Mouse (Mus musculus) monocyte, adult 2 months (primary cell): ENCODE data around the gene Ntrk2.

ENCODE experiments used
- DNase-seq, 2 experiments: peaks; one replicate each; pipeline ENCODE4 v3.0.0; 2022; ENCODE audit warnings: low spot score in 2 of 2, low read depth in 1 of 2

The Ntrk2 gene

DNA sequence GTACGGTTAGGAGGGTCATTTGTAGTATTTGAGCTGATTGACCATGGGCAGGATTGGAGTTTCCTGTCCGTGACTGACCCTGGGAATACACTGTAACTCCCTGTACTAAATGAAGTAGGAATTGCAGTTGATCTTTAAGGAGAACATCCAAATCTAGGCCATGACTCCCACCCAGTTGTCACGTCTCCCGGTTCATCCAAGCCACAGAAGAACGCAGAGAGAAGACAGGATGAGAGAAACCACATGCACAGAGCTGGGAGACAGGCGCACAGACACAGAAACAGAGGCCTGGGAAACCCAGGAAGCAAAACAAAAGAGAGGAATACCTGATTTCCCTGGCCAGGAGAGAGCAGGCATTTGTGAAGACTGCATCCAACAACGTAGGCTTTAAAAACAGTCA, 117.1 kb downstream of the Ntrk2 start:
- DNase-seq = no peak

- no peak for DNase-seq
Observed at GRCm38 (mm10) chr13:58924486-58924885, 118.1 kb downstream of the Ntrk2 start.

DNA sequence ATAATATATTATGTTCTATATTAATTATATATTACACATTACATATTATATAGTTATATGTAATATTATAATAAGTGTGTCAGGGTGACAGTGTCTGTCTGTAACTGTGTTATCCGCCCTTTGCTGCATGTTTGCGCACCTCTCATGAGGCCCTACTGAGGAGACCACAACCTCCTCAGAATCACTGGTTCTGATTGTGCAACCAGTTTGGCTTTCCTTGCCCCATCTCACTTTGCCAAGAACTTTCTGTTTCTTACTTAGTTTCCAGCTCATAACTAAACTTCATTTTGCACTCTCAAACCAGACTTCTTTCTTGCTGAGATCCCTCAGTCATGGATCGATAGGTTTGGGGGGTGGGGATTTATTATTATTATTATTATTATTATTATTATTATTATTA, 120.8 kb downstream of the Ntrk2 start:
- DNase-seq = no peak

DNA sequence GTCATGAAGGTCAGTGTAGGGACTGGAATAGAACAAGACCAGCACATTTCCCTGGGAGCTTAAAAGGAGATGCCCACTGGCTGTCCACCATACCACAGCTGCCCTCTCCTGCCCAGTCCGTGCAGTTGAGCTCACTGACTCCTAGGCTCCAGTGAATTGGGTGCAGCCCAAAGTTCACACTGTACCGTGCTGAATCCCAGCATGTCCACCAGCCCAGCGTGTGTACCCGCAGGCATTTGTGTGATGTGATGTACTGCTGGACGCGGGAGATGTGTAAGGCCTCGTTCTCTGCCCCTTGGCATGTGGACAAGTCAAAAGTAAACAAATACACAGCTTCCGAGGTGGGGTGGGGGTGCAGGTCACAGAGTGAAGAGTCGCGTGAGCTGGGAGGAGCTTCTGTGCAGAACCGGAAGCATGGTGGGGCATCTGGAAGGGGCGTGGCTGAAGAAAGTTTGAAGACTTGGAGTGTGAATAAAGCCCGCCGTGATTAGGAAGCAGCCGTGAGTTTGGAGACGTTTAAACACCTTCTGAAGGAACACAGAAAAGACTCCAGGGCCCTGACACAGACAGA, 121.4 kb downstream of the Ntrk2 start:
- no peak for DNase-seq

GRCm38 (mm10) chr13:58928668-58929436, 122.5 kb downstream of the Ntrk2 start:
- DNase-seq = no peak

GRCm38 (mm10) chr13:58930161-58930560, 123.8 kb downstream of the Ntrk2 start:
- no peak for DNase-seq

GRCm38 (mm10) chr13:58933126-58933525, 126.8 kb downstream of the Ntrk2 start:
- DNase-seq = no peak

- DNase-seq = no peak
Observed at GRCm38 (mm10) chr13:58934576-58935110, 128.3 kb downstream of the Ntrk2 start.

GRCm38 (mm10) chr13:58935956-58936495, 129.7 kb downstream of the Ntrk2 start:
- no peak for DNase-seq

DNA sequence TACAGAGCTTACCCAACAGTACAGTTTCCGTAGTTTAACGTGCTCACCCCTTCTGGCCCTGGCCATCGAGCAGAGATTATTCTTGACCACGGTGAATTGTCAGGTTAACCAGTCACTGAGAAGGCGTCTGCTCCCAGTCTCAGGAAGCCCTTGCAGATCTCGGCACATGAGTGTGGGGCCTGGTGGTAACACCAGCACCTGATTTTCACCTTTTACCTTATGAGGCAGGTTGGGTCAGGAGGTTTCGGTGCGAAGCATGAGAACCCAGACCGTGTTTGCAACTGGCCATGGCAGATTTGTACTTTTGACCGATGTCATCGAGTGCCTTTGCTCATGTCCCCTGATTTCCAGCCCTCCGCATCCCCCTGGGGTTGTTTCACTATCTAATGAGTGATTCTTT, 131.5 kb downstream of the Ntrk2 start:
- no peak for DNase-seq

DNA sequence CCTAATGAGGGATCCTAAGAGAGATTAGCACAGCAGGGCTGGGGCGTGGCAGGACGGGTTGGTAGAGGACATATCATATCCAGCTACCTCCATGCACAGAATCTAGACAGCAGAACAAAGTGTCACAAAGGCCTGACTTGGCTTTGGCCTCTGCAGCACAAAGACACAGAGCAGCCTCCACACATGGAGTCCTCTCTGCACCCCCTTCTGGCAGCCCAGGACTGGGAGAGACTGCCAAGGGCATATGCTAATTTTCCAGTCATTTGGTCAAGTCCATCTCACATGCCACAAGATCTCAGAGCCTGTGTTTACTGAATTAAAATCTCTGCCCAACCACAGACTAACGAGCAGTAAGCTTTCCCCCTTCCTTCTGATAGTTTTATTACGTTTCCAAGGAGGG, 132.1 kb downstream of the Ntrk2 start:
- no peak for DNase-seq

- DNase-seq = no peak
Observed at GRCm38 (mm10) chr13:58940208-58940607, 133.8 kb downstream of the Ntrk2 start.

DNA sequence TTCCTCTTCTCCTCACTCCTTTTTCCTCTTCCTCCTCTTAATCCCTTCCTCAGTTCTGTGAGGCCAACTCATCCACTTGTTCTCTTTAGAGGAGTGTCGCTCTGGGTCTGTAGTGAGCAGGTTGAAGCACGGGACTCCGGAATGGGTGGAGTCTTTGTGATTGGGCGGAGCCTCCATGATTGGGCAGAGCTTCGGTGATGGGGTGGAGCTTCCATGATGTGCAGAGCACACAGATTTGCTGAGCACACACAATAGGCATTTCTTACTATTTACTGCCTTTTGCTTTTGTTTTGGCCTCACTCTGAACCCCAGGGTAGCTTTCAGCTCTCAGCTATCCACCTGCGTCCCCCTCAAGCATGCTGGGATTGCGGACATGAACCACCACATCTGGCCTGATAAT, 134.4 kb downstream of the Ntrk2 start:
- no peak for DNase-seq

GRCm38 (mm10) chr13:58945781-58946180, 139.4 kb downstream of the Ntrk2 start:
- DNase-seq = no peak

GRCm38 (mm10) chr13:58946589-58946988, 140.2 kb downstream of the Ntrk2 start:
- no peak for DNase-seq

- no peak for DNase-seq
Observed at GRCm38 (mm10) chr13:58947056-58947455, 140.7 kb downstream of the Ntrk2 start.

DNA sequence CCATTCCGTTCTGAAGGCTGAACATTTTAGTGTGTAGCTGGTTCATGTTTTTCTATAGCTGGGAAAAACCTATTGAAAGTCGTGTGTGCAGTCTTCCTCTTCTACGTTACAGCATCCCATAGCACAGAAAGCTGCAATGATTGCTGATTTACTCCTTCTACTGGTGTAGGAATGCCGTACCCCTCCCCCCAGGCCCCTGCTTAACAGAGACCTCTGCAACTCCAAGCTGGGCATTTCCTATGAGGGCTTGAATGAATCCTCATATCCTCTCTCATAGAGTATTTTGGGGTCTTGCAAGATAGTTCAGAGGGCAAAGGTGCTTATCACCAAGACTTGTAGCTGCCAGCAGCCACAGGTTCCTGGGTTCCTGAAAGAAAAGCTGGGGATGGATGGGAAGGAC, 148.0 kb downstream of the Ntrk2 start:
- DNase-seq = no peak

- no peak for DNase-seq
Observed at GRCm38 (mm10) chr13:58954764-58955163, 148.4 kb downstream of the Ntrk2 start.

GRCm38 (mm10) chr13:58955237-58955777, 148.9 kb downstream of the Ntrk2 start:
- DNase-seq = no peak

GRCm38 (mm10) chr13:58958171-58958904, 152.0 kb downstream of the Ntrk2 start:
- no peak for DNase-seq

GRCm38 (mm10) chr13:58960321-58960720, 154.0 kb downstream of the Ntrk2 start:
- DNase-seq = no peak
